Mouse (Mus musculus): ENCODE results near the gene Uck2.
A peak's percentile ranks its signal among the peaks of the same experiment; 100 is the strongest.

Uck2 gene

GRCm38 (mm10) chr1:167211979-167212614, 73.0 kb downstream of the Uck2 start:
- DNase-seq (ENCODE audit: low spot score), result peak; percentile 42

GRCm38 (mm10) chr1:167208816-167209215, 76.3 kb downstream of the Uck2 start:
- DNase-seq (ENCODE audit: low spot score), result no peak

DNA sequence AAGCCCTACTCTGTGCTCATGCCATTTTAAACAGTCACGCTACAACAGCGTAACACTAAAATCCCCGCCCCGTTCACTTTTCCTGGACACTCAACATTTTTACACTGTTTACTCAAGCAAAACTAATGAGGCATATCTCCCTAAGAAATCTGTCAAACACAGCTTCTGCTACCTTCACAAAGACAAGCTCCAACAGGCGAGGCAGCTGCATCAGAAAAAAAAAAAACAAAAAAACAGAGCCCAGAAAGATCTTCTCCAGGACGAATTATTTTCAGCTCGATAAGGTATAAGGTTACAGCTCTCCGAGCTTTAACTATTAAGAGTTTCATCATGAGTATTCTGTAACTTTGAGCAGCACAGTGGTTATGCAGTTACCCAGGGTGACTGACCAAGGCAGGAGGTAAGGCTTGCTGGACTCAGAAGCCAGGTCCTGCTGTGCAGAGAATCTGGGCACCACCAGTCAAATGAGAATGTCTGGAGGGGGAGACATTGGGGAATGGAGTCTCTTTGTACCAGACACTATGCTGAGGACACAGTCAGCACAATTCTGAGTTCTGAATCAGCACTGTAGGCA, 79.9 kb downstream of the Uck2 start:
- no peak for DNase-seq (ENCODE audit: low spot score)

GRCm38 (mm10) chr1:167204421-167204820, 80.7 kb downstream of the Uck2 start:
- DNase-seq (ENCODE audit: low spot score), result no peak

DNA sequence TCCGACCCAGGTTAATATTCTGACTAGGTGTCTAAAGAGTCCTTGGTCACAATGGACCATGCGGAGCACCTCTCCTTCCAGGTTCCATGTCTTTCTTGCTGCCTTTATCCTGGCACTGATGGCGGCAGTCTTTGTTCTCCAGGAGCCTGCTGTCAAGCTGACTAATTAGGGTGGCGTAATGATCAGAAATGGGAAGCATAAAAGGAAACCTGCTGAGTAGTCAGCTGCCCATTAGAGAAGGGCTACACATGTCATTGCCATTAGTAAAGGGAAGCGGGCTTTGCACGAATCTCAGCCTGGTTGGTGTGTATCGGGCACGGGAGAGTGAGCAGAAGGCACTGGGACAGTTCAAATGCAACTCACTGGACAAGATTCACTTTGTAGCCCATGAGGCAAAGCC, 90.4 kb downstream of the Uck2 start:
- no peak for DNase-seq (ENCODE audit: low spot score)

GRCm38 (mm10) chr1:167187791-167188190, 97.3 kb downstream of the Uck2 start:
- no peak for DNase-seq (ENCODE audit: low spot score)

GRCm38 (mm10) chr1:167181919-167182616, 103.1 kb downstream of the Uck2 start:
- DNase-seq (ENCODE audit: low spot score), result no peak
